Mouse (Mus musculus) spleen, adult 2 months (tissue): ENCODE results near the gene Lypla2.

Experiments used
- CTCF ChIP-seq: fragments of 200-500 bp; IDR thresholded peaks from 2 replicates; pipeline ENCODE4 v1.5.1; 2011; ENCODE audit warnings: mild to moderate bottlenecking, inconsistent platforms; ENCODE audit not compliant: insufficient read depth, insufficient read length, insufficient replicate concordance; ENCODE audit errors: extremely low read depth
- POLR2A ChIP-seq: fragments of 200-500 bp; IDR thresholded peaks from 2 replicates; pipeline ENCODE4 v1.6.1; 2011; ENCODE audit warnings: low read depth, low read length, inconsistent platforms

- no peak for TF ChIP-seq CTCF
- TF ChIP-seq POLR2A: no peak
Observed at GRCm38 (mm10) chr4:135949911-135950310, 22.5 kb downstream of the Lypla2 start.
